Mouse (Mus musculus): ENCODE measurements around the gene Nkx1-2.

DNA sequence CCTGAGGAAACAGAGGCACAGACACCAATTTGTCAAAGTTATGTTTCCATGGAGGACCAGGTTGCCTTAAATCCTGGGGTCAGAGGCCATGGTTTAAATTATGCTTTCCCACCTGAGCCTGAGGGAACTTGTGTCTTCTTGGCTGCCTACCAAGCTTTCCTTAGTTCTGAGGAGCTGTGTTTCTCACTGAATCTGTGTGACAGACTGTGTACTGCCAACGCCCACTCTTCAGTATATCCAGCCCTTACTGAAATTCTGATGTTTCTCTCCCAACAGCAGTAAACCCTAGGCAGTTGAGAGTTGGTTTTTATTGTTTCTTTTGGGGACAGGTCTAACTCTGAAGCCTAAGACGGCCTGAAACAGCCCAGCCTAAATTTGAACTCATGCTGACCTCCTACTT is 5.7 kb downstream of the Nkx1-2 start:
- TF ChIP-seq CTCF (conservative IDR thresholded peaks at IDR 0.05 in 1 of 2, IDR thresholded peaks at IDR 0.05 in 1 of 2; ENCODE audit: low read depth in 2 of 2, low read length in 2 of 2) (no peak), SMC3 (IDR thresholded peaks at IDR 0.05; ENCODE audit: low read depth, low read length) (no peak), USF1 (IDR thresholded peaks at IDR 0.05; ENCODE audit: low read depth, low read length) (no peak), CHD1 (IDR thresholded peaks at IDR 0.05; ENCODE audit: low read depth, low read length) (no peak), MEF2A (IDR thresholded peaks at IDR 0.05; ENCODE audit: borderline replicate concordance, low read depth, low read length) (no peak), POLR2A (IDR thresholded peaks at IDR 0.05; ENCODE audit: low read depth, low read length) (no peak), E2F4 (IDR thresholded peaks at IDR 0.05; ENCODE audit: insufficient replicate concordance, low read depth, low read length) (no peak)
